Mouse (Mus musculus) kidney, adult 2 months (tissue): Measurements from ENCODE around the gene Upp2. TPM values are rescaled to one million over a fixed set of nuclear protein-coding genes. Genes with fewer than 3 reads are reported as not detected.

ENCODE experiments used
- DNase-seq: peaks from one replicate; pipeline ENCODE4 v3.0.0; 2021
- H3K27ac ChIP-seq: fragments of 200-500 bp; 2 replicates; pipeline ENCODE4 v1.5.1; 2012; ENCODE audit warnings: low read depth, low read length, control low read depth, inconsistent platforms; ENCODE audit not compliant: insufficient read depth
- H3K27me3 ChIP-seq: fragments of 200-500 bp; replicated peaks from 2 replicates; pipeline ENCODE4 v1.6.1; 2012; ENCODE audit warnings: mild to moderate bottlenecking, moderate library complexity, low read length, inconsistent platforms; ENCODE audit not compliant: control insufficient read depth, insufficient read depth
- H3K36me3 ChIP-seq: fragments of 200-500 bp; 2 replicates; pipeline ENCODE4 v1.6.1; 2012; ENCODE audit warnings: mild to moderate bottlenecking, moderate library complexity, low read length, inconsistent platforms; ENCODE audit not compliant: control insufficient read depth, insufficient read depth
- H3K4me1 ChIP-seq: fragments of 200-500 bp; 2 replicates; pipeline ENCODE4 v1.6.1; 2011; ENCODE audit warnings: low read length; ENCODE audit not compliant: control insufficient read depth, insufficient read depth
- H3K4me3 ChIP-seq: fragments of 200-500 bp; 2 replicates; pipeline ENCODE4 v1.5.1; 2011; ENCODE audit warnings: mild to moderate bottlenecking, low read depth, low read length, control low read depth; ENCODE audit not compliant: insufficient read depth
- CTCF ChIP-seq: fragments of 200-500 bp; conservative IDR thresholded peaks from 2 replicates; pipeline ENCODE4 v1.5.1; 2011; ENCODE audit warnings: low read depth, mild to moderate bottlenecking, control low read depth, low read length, moderate library complexity, mixed read lengths; ENCODE audit not compliant: insufficient read depth, insufficient read length
- POLR2A ChIP-seq: fragments of 200-500 bp; IDR thresholded peaks from one replicate; pipeline ENCODE4 v1.6.1; 2011; ENCODE audit warnings: low read depth, low read length, control low read depth
- WGBS: fragments of 180-500 bp; shearing (Covaris S2); methylation state at CpG from one replicate; pipeline ENCODE4 v1.1.7; 2018; 5-methylcytosine and 5-hydroxymethylcytosine counted together
- polyA plus RNA-seq: library from polyadenylated mRNA; depleted of rRNA; stranded (reverse); fragments of >200 nt; gene quantifications from 2 replicates; pipeline ENCODE4 v1.2.3, GENCODE M21; 2012

Gene Upp2
- polyA plus RNA-seq, 1 experiment, result 15.5 TPM

DNA sequence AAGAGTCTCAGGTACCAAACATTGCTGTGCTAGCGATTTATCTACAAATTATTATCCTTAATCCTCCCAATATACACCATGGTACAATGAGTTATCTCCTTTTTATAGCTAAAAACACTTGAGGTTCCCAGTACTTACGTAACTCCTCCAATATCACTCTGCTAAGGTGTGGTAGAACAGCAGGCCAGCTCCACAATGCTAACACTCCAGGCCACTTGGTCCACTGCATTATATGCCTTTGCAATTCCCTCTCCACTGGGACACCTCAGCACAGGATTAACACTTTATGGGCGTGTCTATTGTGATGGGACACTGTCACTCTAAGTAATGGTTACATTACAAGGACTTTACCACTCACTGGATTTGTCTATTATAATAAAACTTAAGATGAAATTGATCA is 30.3 kb upstream of the Upp2 start:
- Histone ChIP-seq H3K36me3 (no peaks in the 10 kb centered on the region), H3K4me1 (peaks cover 27% of the 10 kb centered on the region), H3K27me3 (no peaks in the 10 kb centered on the region), H3K4me3 (no peak overlapping the region), H3K27ac (no peak overlapping the region)
- TF ChIP-seq CTCF (no peak), POLR2A (no peak)
- WGBS, result 96% methylated on average over 3 of the region's 3 CpGs
- no peak for DNase-seq

DNA sequence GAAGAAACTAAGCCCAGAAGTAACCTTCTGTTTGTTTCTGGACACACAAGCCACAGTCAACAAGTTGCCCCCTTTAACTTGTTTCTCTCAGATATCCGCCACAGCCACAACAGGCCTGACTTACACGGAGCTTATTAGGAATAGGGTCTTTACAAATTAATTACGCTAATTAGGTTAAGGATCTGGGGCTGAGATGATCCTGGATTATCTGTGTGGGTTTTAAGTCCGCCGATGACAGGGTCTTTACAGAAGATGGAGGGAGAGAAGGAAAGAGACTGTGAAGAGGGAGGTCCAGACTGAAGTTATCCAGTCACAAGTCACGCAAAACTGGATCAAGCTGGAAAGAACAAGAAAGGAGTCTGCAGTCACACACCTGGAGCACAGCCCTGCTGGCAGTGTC is 28.9 kb upstream of the Upp2 start:
- Histone ChIP-seq H3K36me3 (no peaks in the 10 kb centered on the region), H3K4me3 (no peak overlapping the region), H3K27me3 (no peaks in the 10 kb centered on the region), H3K4me1 (peaks cover 18% of the 10 kb centered on the region), H3K27ac (no peak overlapping the region)
- TF ChIP-seq POLR2A (no peak), CTCF (no peak)
- WGBS, result 94% methylated on average over 6 of the region's 6 CpGs
- DNase-seq, result no peak

DNA sequence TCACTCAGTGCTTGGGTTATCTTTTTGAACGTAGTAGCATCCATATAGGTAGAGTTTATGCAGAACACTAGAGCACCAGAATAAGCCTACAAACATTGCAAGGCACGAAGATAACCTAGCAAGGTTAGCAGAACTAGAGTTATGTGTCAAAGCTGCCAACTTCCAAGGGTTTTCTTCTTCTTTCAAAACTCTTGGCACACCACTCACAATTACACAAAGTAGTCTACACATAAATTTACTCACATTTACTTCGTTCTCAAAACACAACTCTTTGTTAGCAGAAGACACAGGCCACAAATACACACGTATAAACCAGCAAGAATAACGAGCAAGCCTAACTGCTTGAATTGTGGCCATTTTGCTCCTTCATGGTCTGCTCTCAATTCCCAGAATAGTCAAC is 23.8 kb upstream of the Upp2 start:
- Histone ChIP-seq H3K4me3 (no peak overlapping the region), H3K27me3 (no peaks in the 10 kb centered on the region), H3K4me1 (no peaks in the 10 kb centered on the region; the same call in 1 of the 2 replicates), H3K36me3 (no peaks in the 10 kb centered on the region), H3K27ac (no peak overlapping the region)
- TF ChIP-seq POLR2A (no peak), CTCF (no peak)
- no peak for DNase-seq
- 75% methylated on average over 5 of the region's 5 CpGs for WGBS

DNA sequence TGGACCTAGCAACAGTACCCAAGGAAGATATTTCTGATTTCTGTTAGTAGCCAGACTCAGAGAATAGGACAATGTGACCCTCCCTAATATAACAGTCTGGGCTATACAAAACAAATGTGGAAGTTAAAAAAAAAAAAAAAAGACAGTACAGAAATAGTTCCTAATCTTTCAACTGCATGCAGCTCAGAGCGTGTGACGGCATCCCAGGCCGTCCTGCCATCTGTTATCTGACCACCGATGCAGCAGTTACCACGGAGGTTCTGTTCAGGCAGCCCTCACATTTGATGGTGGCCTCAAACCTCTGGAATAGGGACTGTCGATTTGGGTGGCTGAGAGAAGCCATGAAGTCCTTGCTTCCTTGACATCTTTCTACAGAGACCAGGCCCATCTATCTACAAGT is 22.7 kb upstream of the Upp2 start:
- Histone ChIP-seq H3K27me3 (no peaks in the 10 kb centered on the region), H3K4me1 (no peaks in the 10 kb centered on the region; the same call in 1 of the 2 replicates), H3K4me3 (no peak overlapping the region), H3K27ac (no peak overlapping the region), H3K36me3 (no peaks in the 10 kb centered on the region)
- DNase-seq, result no peak
- TF ChIP-seq CTCF, result no peak
- no peak for TF ChIP-seq POLR2A
- 87% methylated on average over 6 of the region's 6 CpGs for WGBS

DNA sequence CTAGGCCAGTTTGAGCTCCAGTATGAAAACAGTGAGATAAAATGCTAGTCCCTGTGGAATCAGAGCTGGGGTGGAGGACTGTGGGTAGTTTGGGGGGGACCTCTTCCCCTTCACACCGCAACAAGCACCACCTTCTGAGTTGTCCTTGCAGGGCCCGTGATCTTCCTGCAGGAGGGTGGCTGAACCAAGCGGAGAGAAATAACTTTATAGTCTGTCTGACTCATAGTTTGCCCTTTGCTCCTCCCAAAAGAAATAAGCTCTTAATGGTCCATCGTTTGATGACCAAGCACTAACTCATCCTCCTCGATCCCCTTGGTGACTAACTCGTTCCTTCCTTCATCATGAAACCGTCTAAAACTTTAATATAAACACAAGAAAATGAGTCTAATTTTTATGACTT is 20.8 kb upstream of the Upp2 start:
- no peaks in the 10 kb centered on the region for H3K36me3 ChIP-seq
- DNase-seq, result no peak
- H3K4me1 ChIP-seq, result no peaks in the 10 kb centered on the region; the same call in 1 of the 2 replicates
- no peak overlapping the region for H3K27ac ChIP-seq
- H3K4me3 ChIP-seq, result no peak overlapping the region
- no peaks in the 10 kb centered on the region for H3K27me3 ChIP-seq
- TF ChIP-seq POLR2A (no peak), CTCF (no peak)
- WGBS, result 54% methylated on average over 7 of the region's 7 CpGs

DNA sequence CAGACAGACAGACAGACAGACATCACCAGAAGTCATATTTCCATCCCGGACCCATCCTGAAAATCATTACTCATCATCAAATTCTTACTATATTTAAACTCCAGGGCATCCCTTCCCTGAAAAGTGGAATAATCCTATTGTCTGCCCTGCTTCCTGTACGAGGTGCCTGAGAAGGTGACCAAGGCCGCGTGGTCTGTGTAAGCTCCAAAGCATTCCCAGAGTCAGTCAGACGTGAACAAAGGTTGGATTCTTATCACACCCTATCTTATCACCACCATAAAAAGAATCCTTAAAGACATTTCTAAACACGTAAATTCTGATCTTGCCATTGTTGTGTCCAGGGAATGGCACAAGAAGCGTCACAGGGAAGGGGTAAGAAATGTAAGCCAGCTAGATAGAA is 18.2 kb upstream of the Upp2 start:
- Histone ChIP-seq H3K4me3 (no peak overlapping the region), H3K4me1 (peaks cover 12% of the 10 kb centered on the region), H3K27ac (no peak overlapping the region), H3K27me3 (no peaks in the 10 kb centered on the region), H3K36me3 (no peaks in the 10 kb centered on the region)
- DNase-seq, result no peak
- 47% methylated on average over 7 of the region's 7 CpGs for WGBS
- TF ChIP-seq CTCF, result no peak
- no peak for TF ChIP-seq POLR2A

DNA sequence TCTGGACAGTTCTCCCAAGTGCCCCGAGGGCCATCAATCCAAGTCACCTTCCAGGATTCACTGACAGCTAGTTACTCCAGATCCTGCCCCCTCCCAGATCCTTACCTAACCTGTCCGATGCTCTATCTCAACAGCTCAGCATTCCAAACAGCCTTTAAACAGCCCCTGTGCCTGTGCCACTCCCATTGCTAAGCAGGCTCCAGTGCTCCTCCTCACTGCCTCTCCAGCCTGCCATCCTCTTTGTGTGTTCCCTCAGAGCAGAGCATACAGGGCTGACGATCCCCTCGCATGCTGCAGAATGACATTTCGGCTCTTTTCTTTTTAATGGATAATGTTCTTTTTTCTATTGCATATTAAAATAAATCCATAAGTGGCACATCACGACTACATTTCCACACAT is 17.1 kb upstream of the Upp2 start:
- 69% methylated on average over 6 of the region's 6 CpGs for WGBS
- DNase-seq, result no peak
- TF ChIP-seq CTCF (no peak), POLR2A (no peak)
- no peaks in the 10 kb centered on the region for H3K27me3 ChIP-seq
- H3K36me3 ChIP-seq, result no peaks in the 10 kb centered on the region
- no peak overlapping the region for H3K4me3 ChIP-seq
- H3K4me1 ChIP-seq, result peaks cover 12% of the 10 kb centered on the region
- no peak overlapping the region for H3K27ac ChIP-seq

DNA sequence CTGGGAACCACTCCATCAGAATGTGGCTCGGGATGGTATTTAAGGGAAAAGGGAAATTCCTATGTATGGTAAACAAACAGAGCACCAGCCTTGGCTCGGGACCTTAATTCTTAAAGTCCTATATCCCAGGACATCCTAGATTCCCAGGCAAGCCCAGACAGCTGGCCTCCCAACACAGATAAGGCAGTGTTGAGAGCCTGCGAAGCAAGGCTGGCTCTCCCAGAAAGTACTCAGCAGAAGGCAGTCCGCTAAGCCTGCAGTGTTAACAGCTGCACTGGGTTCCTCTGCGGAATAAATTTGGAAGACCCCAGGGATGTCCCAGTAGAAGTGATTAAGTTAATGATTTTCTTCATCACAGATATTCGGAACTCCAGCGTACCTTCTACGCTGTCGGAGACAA is 16.6 kb upstream of the Upp2 start:
- Histone ChIP-seq H3K27ac (no peak overlapping the region), H3K4me1 (peaks cover 12% of the 10 kb centered on the region), H3K4me3 (no peak overlapping the region), H3K36me3 (no peaks in the 10 kb centered on the region), H3K27me3 (no peaks in the 10 kb centered on the region)
- 83% methylated on average over 9 of the region's 9 CpGs for WGBS
- DNase-seq, result no peak
- TF ChIP-seq CTCF, result no peak
- no peak for TF ChIP-seq POLR2A
